Mouse (Mus musculus) bone marrow, adult 2 months (tissue): ENCODE data around the gene Mrpl55.

Experiments used
- CTCF ChIP-seq: fragments of 200-500 bp; IDR thresholded peaks from 2 replicates; pipeline ENCODE4 v1.5.1; 2011; ENCODE audit warnings: low read length, control low read depth; ENCODE audit not compliant: control insufficient read depth, insufficient read depth
- POLR2A ChIP-seq: fragments of 200-500 bp; IDR thresholded peaks from 2 replicates; pipeline ENCODE4 v1.6.1; 2011; ENCODE audit warnings: low read depth, mild to moderate bottlenecking, control low read depth, low read length, borderline replicate concordance; ENCODE audit not compliant: control insufficient read depth

- TF ChIP-seq CTCF = no peak
- no peak for TF ChIP-seq POLR2A
Observed at GRCm38 (mm10) chr11:59162443-59163254, 39.6 kb upstream of the Mrpl55 start.
